Mouse (Mus musculus) bone marrow, adult 2 months (tissue): ENCODE measurements around the gene Crcp. TPM values are rescaled to one million over a fixed set of nuclear protein-coding genes. Genes with fewer than 3 reads are reported as not detected.

Source experiments
- H3K27ac ChIP-seq: fragments of 200-500 bp; 2 replicates; pipeline ENCODE4 v1.5.1; 2012; ENCODE audit warnings: low read depth, mild to moderate bottlenecking, control low read depth, inconsistent platforms, low read length; ENCODE audit not compliant: control insufficient read depth, poor library complexity, insufficient read depth
- H3K4me1 ChIP-seq: fragments of 200-500 bp; 2 replicates; pipeline ENCODE4 v1.6.1; 2011; ENCODE audit warnings: low read length; ENCODE audit not compliant: control insufficient read depth, insufficient read depth
- H3K4me3 ChIP-seq: fragments of 200-500 bp; replicated peaks from 2 replicates; pipeline ENCODE3; 2011; ENCODE audit warnings: mild to moderate bottlenecking, low read depth, low read length, control low read depth; ENCODE audit not compliant: control insufficient read depth
- CTCF ChIP-seq: fragments of 200-500 bp; IDR thresholded peaks from 2 replicates; pipeline ENCODE4 v1.5.1; 2011; ENCODE audit warnings: low read length, control low read depth; ENCODE audit not compliant: control insufficient read depth, insufficient read depth
- POLR2A ChIP-seq: fragments of 200-500 bp; IDR thresholded peaks from 2 replicates; pipeline ENCODE4 v1.6.1; 2011; ENCODE audit warnings: low read depth, mild to moderate bottlenecking, control low read depth, low read length, borderline replicate concordance; ENCODE audit not compliant: control insufficient read depth
- WGBS: fragments of 180-500 bp; shearing (Covaris S2); methylation state at CpG from one replicate; pipeline ENCODE4 v1.1.7; 2018; 5-methylcytosine and 5-hydroxymethylcytosine counted together
- polyA plus RNA-seq: library from polyadenylated mRNA; stranded (reverse); fragments of >200 nt; gene quantifications from 2 replicates; pipeline ENCODE4 v1.2.4, GENCODE M21; 2011; ENCODE audit warnings: low replicate concordance; ENCODE audit not compliant: missing spikeins, insufficient read depth, insufficient read length

Crcp gene
- polyA plus RNA-seq, 1 experiment = 18.0 TPM

GRCm38 (mm10) chr5:130055688-130056087 is 26.6 kb downstream of the Crcp start:
- TF ChIP-seq POLR2A = no peak
- no peak for TF ChIP-seq CTCF
- no peaks in the 10 kb centered on the region; the same call in 1 of the 2 replicates for H3K4me1 ChIP-seq
- H3K4me3 ChIP-seq = no peak overlapping the region
- 90% methylated on average over 4 of the region's 4 CpGs for WGBS
- no peak overlapping the region for H3K27ac ChIP-seq

DNA sequence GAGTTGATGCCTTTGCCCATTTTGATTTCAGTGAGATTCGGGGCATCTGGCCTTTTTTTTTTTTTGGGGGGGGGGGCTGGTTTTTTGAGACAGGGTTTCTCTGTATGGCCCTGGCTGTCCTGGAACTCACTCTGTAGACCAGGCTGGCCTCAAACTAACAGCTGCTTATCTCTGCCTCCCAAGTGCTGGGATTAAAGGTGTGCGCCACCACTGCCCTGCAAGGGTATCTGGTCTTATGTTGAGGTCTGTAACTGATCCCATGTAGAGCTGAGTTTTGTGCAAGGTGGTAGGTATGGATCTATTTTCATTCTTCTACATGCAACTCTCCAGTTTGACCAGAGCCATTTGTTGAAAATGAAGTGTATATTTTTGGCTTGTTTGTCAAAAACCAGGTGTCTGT is 27.2 kb downstream of the Crcp start:
- H3K27ac ChIP-seq = no peak overlapping the region
- TF ChIP-seq POLR2A (no peak), CTCF (no peak)
- no peak overlapping the region for H3K4me3 ChIP-seq
- H3K4me1 ChIP-seq = no peaks in the 10 kb centered on the region; the same call in 1 of the 2 replicates
- 79% methylated on average over 2 of the region's 2 CpGs for WGBS

DNA sequence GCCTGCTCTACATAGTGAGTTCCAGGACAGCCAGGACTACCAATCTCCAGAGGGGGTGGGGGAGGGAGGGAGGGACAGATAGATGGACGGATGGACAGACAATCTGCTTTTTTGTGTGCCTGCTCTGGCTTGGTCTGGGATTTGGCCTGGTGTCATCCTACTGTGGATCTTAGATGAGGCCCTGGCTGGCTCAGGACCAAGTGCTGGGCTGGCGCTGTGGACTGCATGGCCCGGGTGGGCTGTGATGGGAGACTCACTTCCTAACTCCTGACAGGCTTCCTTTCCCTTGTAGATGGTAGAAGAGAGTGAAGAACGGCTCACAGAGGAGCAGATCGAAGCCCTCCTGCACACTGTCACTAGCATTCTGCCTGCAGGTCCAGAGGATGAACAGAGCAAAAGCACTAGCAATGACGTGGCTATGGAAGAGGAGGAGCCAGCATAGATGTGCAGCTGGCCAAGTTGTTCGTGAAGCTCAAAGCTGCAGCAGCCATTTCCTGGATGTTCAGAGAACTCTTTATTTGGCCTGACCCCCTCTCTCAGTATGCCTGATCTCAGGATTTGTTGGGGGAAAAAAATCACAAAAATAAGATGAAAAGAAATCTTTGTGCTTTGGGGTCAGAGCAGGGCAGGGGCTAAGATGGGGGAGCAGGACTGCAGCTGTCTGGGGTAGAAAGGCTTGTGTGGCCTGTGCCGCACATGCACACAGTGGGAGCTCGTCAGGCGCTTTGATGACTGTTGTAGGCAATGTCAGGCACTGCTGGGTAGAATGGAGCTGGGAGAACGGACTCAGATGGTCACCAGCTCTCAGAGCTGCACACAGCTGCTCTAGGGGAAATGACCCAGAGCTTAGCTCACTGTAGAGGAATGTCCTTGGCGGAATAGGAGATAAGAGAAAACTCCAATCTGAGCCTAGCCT is 30.6 kb downstream of the Crcp start:
- peaks cover 2% of the 10 kb centered on the region; the same call in 1 of the 2 replicates for H3K4me1 ChIP-seq
- no peak overlapping the region for H3K4me3 ChIP-seq
- 85% methylated on average over 12 of the region's 12 CpGs for WGBS
- no peak for TF ChIP-seq CTCF
- no peak for TF ChIP-seq POLR2A
- no peak overlapping the region for H3K27ac ChIP-seq

DNA sequence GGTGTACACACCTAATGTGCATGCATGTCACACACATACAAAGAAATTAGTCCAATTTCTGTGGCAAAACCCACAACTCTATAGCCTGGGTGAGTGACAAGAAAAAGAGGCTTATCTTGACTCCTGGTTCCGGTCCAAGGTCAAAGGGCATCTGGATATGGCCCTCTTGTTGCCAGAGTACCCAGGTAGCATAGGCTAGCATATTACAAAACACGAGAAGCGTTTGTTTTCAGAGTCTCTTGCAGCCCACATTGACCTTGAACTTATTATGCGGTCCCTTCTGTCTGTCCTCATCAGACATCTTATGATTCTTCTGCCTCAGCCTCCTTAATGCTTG is 31.2 kb downstream of the Crcp start:
- peaks cover 2% of the 10 kb centered on the region; the same call in 1 of the 2 replicates for H3K4me1 ChIP-seq
- no peak overlapping the region for H3K27ac ChIP-seq
- H3K4me3 ChIP-seq = no peak overlapping the region
- TF ChIP-seq POLR2A (no peak), CTCF (no peak)
- WGBS = 85% methylated on average over 4 of the region's 4 CpGs

GRCm38 (mm10) chr5:130062096-130062495 is 33.0 kb downstream of the Crcp start:
- no peak overlapping the region for H3K27ac ChIP-seq
- WGBS = 30% methylated on average over 2 of the region's 2 CpGs

GRCm38 (mm10) chr5:130063760-130064159 is 34.7 kb downstream of the Crcp start:
- TF ChIP-seq CTCF (no peak), POLR2A (no peak)
- H3K27ac ChIP-seq = no peak overlapping the region
- H3K4me3 ChIP-seq = no peak overlapping the region
- WGBS = 79% methylated on average over 2 of the region's 2 CpGs
- H3K4me1 ChIP-seq = peaks cover 3% of the 10 kb centered on the region

More at GRCm38 (mm10) chr5:130062096-130062495, 33.0 kb downstream of the Crcp start:
- H3K4me3 ChIP-seq = no peak overlapping the region
- TF ChIP-seq CTCF (no peak), POLR2A (no peak)
- peaks cover 2% of the 10 kb centered on the region; the same call in 1 of the 2 replicates for H3K4me1 ChIP-seq

DNA sequence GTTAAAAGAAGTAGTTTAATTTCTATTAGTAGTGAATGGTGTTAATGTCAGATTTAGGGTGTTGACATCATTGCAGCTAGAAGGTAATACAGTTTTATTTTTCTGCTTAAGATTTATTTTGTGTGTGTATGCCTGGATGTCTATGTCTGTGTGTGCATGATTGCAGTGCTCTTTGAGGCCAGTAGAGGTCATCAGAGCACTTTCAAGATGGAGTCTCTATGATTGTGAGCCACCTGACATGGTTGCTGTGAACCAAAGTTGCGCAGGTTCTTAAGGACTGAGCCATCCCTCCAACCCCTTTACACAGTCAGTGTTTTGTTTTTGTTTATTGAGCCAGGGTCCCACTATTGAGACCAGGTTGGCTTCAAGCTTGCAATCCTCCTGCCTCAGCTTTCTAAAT is 36.5 kb downstream of the Crcp start:
- TF ChIP-seq POLR2A (no peak), CTCF (peak; percentile 32; the same call in 1 of the 2 replicates)
- 95% methylated on average over 1 of the region's 1 CpGs for WGBS
- H3K27ac ChIP-seq = no peak overlapping the region
- H3K4me1 ChIP-seq = peaks cover 3% of the 10 kb centered on the region
- H3K4me3 ChIP-seq = no peak overlapping the region

DNA sequence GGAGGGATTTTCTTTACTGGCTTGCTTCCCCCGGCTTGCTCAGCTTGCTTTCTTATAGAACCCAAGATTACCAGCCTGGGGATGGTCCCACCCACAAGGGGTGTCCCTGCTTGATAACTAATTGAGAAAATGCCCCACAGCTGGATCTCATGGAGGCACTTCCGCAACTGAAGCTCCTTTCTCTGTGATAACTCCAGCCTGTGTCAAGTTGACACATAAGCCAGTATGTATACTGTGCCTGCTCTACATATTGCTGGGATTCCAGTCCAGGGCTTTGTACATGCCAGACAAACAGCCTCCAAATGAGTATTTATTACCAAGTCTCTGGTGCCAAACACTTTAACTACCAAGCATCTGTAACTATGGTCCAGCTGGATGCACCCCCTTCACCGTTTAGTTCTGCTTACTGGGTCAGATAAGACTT is 38.8 kb downstream of the Crcp start:
- TF ChIP-seq POLR2A = no peak
- TF ChIP-seq CTCF = no peak
- WGBS = 46% methylated on average over 3 of the region's 3 CpGs
- no peak overlapping the region for H3K4me3 ChIP-seq
- no peak overlapping the region for H3K27ac ChIP-seq
- peaks cover 1% of the 10 kb centered on the region for H3K4me1 ChIP-seq

DNA sequence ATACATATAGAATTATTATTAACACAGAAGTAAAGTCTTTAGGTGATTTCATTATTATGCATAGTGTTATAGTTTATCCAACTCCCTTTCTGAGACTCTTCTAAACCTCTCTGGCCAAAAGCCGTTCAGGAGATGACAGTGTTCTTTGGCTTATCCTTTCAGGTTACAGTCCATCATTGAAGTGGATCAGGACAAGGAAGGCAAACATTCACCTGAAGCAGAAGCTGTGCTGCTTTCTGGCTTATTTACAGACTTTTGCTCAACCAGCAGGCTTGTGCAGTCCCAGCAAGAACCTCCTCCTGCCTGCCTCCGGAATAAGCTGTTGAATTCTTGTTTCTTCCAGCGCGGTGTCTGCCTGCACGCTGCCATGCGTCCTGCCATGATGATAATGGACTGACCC is 43.9 kb downstream of the Crcp start, which contains the start of gene Tpst1:
TSS of gene Tpst1 (plus strand) at position 301 of the 400 bp plus-strand sequence.
- Histone ChIP-seq H3K4me3 (no peak within 1 kb of the TSS), H3K4me1 (no peaks in the 10 kb centered on the region), H3K27ac (no peak within 1 kb of the TSS)
- 88% methylated on average over 6 of the region's 6 CpGs for WGBS
- TF ChIP-seq CTCF (no peak), POLR2A (no peak)
